21 mouse cellular contexts compared by ENCODE assay signal in genomic region chr6:121197807-121198365, GRCm38 (mm10). TPM values are rescaled to one million over a fixed set of nuclear protein-coding genes. Genes with fewer than 3 reads are reported as not detected.
A peak's percentile ranks its signal among the peaks of the same experiment; 100 is the strongest.
DNase-seq lines count a peak whose midpoint lies in the region; ATAC-seq lines count a peak whose summit lies in the region.
"Had no signal": no experiment of that assay in that cellular context is flagged by ENCODE, and none has a peak within 500 bp of the region (broad histone marks: within the 10 kb centered on the region; RNA-seq: fewer than 3 reads in every experiment).

No protein-coding gene starts in this region.

- no peak for ATAC-seq in kidney, embryonic 16.5 days (ENCODE audit: low FRiP score, low TSS enrichment)
- no peak for ATAC-seq in embryonic facial prominence, embryonic 11.5 days (replicated peaks; ENCODE audit: insufficient number of reproducible peaks, low FRiP score, low TSS enrichment, low read depth)
- ATAC-seq in intestine, embryonic 16.5 days = peak; percentile 49; the same call in 1 of the 2 replicates
- peak; percentile 64; the same call in 1 of the 2 replicates for ATAC-seq in liver, embryonic 15.5 days (ENCODE audit: insufficient read depth)
- ATAC-seq in CD4-positive, CD25-positive, alpha-beta regulatory T cell, adult 4 months = no peak
- ATAC-seq: midbrain, embryonic 13.5 days had no signal

- peaks cover 9% of the 10 kb centered on the region; the same call in 1 of the 2 replicates for H3K36me3 ChIP-seq in kidney, embryonic 16.5 days (ENCODE audit: insufficient read depth, low read length)
- H3K36me3 ChIP-seq in embryonic facial prominence, embryonic 11.5 days (replicated peaks; ENCODE audit: control insufficient read depth, insufficient read depth, low read depth, low read length) = no peaks in the 10 kb centered on the region
- no peaks in the 10 kb centered on the region for H3K36me3 ChIP-seq in intestine, embryonic 16.5 days (ENCODE audit: control insufficient read depth, insufficient read depth, low read length)
- peaks cover 15% of the 10 kb centered on the region; the same call in 1 of the 2 replicates for H3K36me3 ChIP-seq in liver, embryonic 15.5 days (replicated peaks)

- 36% methylated on average over 9 of the region's 9 CpGs for WGBS in kidney, embryonic 16.5 days
- WGBS in embryonic facial prominence, embryonic 11.5 days = 24% methylated on average over 9 of the region's 9 CpGs
- 34% methylated on average over 9 of the region's 9 CpGs for WGBS in intestine, embryonic 16.5 days
- 54% methylated on average over 9 of the region's 9 CpGs for WGBS in liver, embryonic 15.5 days (ENCODE audit: insufficient replicate concordance)

- peaks cover 6% of the 10 kb centered on the region; the same call in 1 of the 2 replicates for H3K4me1 ChIP-seq in kidney, embryonic 16.5 days (ENCODE audit: insufficient read depth, low read length)
- no peaks in the 10 kb centered on the region for H3K4me1 ChIP-seq in embryonic facial prominence, embryonic 11.5 days (ENCODE audit: control insufficient read depth, insufficient read depth, low read length)
- peaks cover 4% of the 10 kb centered on the region; the same call in 1 of the 2 replicates for H3K4me1 ChIP-seq in intestine, embryonic 16.5 days (ENCODE audit: control insufficient read depth, insufficient read depth, low read length)
- peaks cover 10% of the 10 kb centered on the region; the same call in 1 of the 2 replicates for H3K4me1 ChIP-seq in liver, embryonic 15.5 days (replicated peaks)
- H3K4me1 ChIP-seq: embryonic facial prominence, embryonic 15.5 days; lung, embryonic 15.5 days; midbrain, embryonic 13.5 days; neural tube, embryonic 15.5 days had no signal

- no peaks in the 10 kb centered on the region for H3K27me3 ChIP-seq in kidney, embryonic 16.5 days (ENCODE audit: insufficient read depth, low read length)
- H3K27me3 ChIP-seq in embryonic facial prominence, embryonic 11.5 days (ENCODE audit: control insufficient read depth, insufficient read depth, low read length) = no peaks in the 10 kb centered on the region
- no peaks in the 10 kb centered on the region for H3K27me3 ChIP-seq in intestine, embryonic 16.5 days (replicated peaks; ENCODE audit: control insufficient read depth, insufficient read depth, low read length)
- H3K27me3 ChIP-seq in liver, embryonic 15.5 days = no peaks in the 10 kb centered on the region
- H3K27me3 ChIP-seq: embryonic facial prominence, embryonic 15.5 days; lung, embryonic 15.5 days; midbrain, embryonic 13.5 days; neural tube, embryonic 15.5 days had no signal

- H3K9me3 ChIP-seq in kidney, embryonic 16.5 days (ENCODE audit: low read length) = no peaks in the 10 kb centered on the region
- no peaks in the 10 kb centered on the region for H3K9me3 ChIP-seq in embryonic facial prominence, embryonic 11.5 days (replicated peaks; ENCODE audit: control insufficient read depth, low read length)
- no peaks in the 10 kb centered on the region for H3K9me3 ChIP-seq in intestine, embryonic 16.5 days (ENCODE audit: control insufficient read depth, low read length)
- no peaks in the 10 kb centered on the region for H3K9me3 ChIP-seq in liver, embryonic 15.5 days (replicated peaks)
- H3K9me3 ChIP-seq: embryonic facial prominence, embryonic 15.5 days; forebrain, embryonic 10.5 days; G1E; lung, embryonic 15.5 days; midbrain, embryonic 13.5 days; neural tube, embryonic 15.5 days had no signal

- H3K4me2 ChIP-seq in kidney, embryonic 16.5 days (replicated peaks; ENCODE audit: low read depth, low read length) = no peak overlapping the region
- H3K4me2 ChIP-seq in embryonic facial prominence, embryonic 11.5 days (ENCODE audit: low read depth, low read length) = no peak overlapping the region
- no peak overlapping the region for H3K4me2 ChIP-seq in intestine, embryonic 16.5 days (ENCODE audit: low read depth, low read length)
- no peak overlapping the region for H3K4me2 ChIP-seq in liver, embryonic 15.5 days
- H3K4me2 ChIP-seq: embryonic facial prominence, embryonic 15.5 days; hindbrain, embryonic 14.5 days; lung, embryonic 15.5 days; midbrain, embryonic 13.5 days; neural tube, embryonic 15.5 days had no signal

- DNase-seq in kidney, postnatal 25 days = peak; percentile 45 to 59
- DNase-seq in embryonic facial prominence, embryonic 11.5 days (ENCODE audit: low spot score) = peak; percentile 70
- no peak for DNase-seq in frontal cortex, postnatal 36 days (ENCODE audit: low spot score in 2 of 2)
- no peak for DNase-seq in cerebellum, adult 11-12 months
- DNase-seq: cerebellum, postnatal 25 days; gastrocnemius, postnatal 14 days; thymus, postnatal 36 days had no signal

- no peak overlapping the region for H3K27ac ChIP-seq in kidney, embryonic 16.5 days (ENCODE audit: low read length)
- no peak overlapping the region for H3K27ac ChIP-seq in embryonic facial prominence, embryonic 11.5 days (replicated peaks; ENCODE audit: low read depth, low read length)
- H3K27ac ChIP-seq in intestine, embryonic 16.5 days (ENCODE audit: low read length) = no peak overlapping the region
- peak overlapping the region; percentile 66 for H3K27ac ChIP-seq in liver, embryonic 15.5 days (replicated peaks)
- H3K27ac ChIP-seq: embryonic facial prominence, embryonic 15.5 days; forebrain, embryonic 10.5 days; hindbrain, embryonic 14.5 days; lung, embryonic 15.5 days; macrophage; midbrain, embryonic 13.5 days; neural tube, embryonic 15.5 days; stomach, postnatal 0 days had no signal

- no peak overlapping the region for H3K9ac ChIP-seq in kidney, embryonic 16.5 days (replicated peaks; ENCODE audit: low read length)
- no peak overlapping the region for H3K9ac ChIP-seq in embryonic facial prominence, embryonic 11.5 days (replicated peaks; ENCODE audit: low read length)
- H3K9ac ChIP-seq in intestine, embryonic 16.5 days (ENCODE audit: low read depth, low read length) = no peak overlapping the region
- H3K9ac ChIP-seq in liver, embryonic 15.5 days = no peak overlapping the region
- H3K9ac ChIP-seq: embryonic facial prominence, embryonic 15.5 days; hindbrain, embryonic 14.5 days; lung, embryonic 15.5 days; midbrain, embryonic 13.5 days; neural tube, embryonic 15.5 days had no signal

- no peak overlapping the region for H3K4me3 ChIP-seq in kidney, embryonic 16.5 days (ENCODE audit: low read length)
- H3K4me3 ChIP-seq in embryonic facial prominence, embryonic 11.5 days (ENCODE audit: low read depth, low read length) = no peak overlapping the region
- no peak overlapping the region for H3K4me3 ChIP-seq in intestine, embryonic 16.5 days (ENCODE audit: low read length)
- H3K4me3 ChIP-seq in liver, embryonic 15.5 days (replicated peaks) = no peak overlapping the region
- H3K4me3 ChIP-seq: embryonic facial prominence, embryonic 15.5 days; forebrain, embryonic 10.5 days; lung, embryonic 15.5 days; midbrain, embryonic 13.5 days; myocyte; neural tube, embryonic 15.5 days had no signal

RNA-seq across cellular contexts. Expression of gene Tuba8, which starts 12.6 kb away (rescaled TPM):
- polyA plus RNA-seq in kidney, embryonic 16.5 days (2015; fragmentation: Nextera tagmentation; extraction: Ambion mirVana) = 0.27 and 0.75 TPM in 2 replicates
- polyA plus RNA-seq in embryonic facial prominence, embryonic 11.5 days (2014; fragmentation: Nextera tagmentation; extraction: Ambion mirVana) = 0.45 and 0.53 TPM in 2 replicates
- 0.44 and 0.68 TPM in 2 replicates for polyA plus RNA-seq in intestine, embryonic 16.5 days (2015; fragmentation: Nextera tagmentation; extraction: Ambion mirVana)
- polyA plus RNA-seq in liver, embryonic 15.5 days (2015; fragmentation: Nextera tagmentation; extraction: Ambion mirVana) = 5.4 and 6.1 TPM in 2 replicates
- polyA plus RNA-seq in CD4-positive, CD25-positive, alpha-beta regulatory T cell, adult 4 months (2017; shearing (Covaris generic)) = 1 to 10 TPM in 1 of 2 experiments, under 1 TPM in 1; 0.34 to 1.2 TPM
- polyA plus RNA-seq: myocyte had no signal

RNA-seq across cellular contexts. Expression of gene Pex26, which starts 14.4 kb away (rescaled TPM):
- polyA plus RNA-seq in kidney, embryonic 16.5 days (2015; fragmentation: Nextera tagmentation; extraction: Ambion mirVana) = 12.8 and 13.6 TPM in 2 replicates
- 7.1 and 7.7 TPM in 2 replicates for polyA plus RNA-seq in embryonic facial prominence, embryonic 11.5 days (2014; fragmentation: Nextera tagmentation; extraction: Ambion mirVana)
- 13.4 and 14.8 TPM in 2 replicates for polyA plus RNA-seq in intestine, embryonic 16.5 days (2015; fragmentation: Nextera tagmentation; extraction: Ambion mirVana)
- 4.4 and 5.6 TPM in 2 replicates for polyA plus RNA-seq in liver, embryonic 15.5 days (2015; fragmentation: Nextera tagmentation; extraction: Ambion mirVana)
- 1 to 10 TPM; 2.3 to 4.3 TPM for polyA plus RNA-seq in CD4-positive, CD25-positive, alpha-beta regulatory T cell, adult 4 months (2017; shearing (Covaris generic))

RNA-seq across cellular contexts. Expression of gene Usp18, which starts 47.8 kb away (rescaled TPM):
- polyA plus RNA-seq in kidney, embryonic 16.5 days (2015; fragmentation: Nextera tagmentation; extraction: Ambion mirVana) = 2.8 and 3.0 TPM in 2 replicates
- 0.66 and 1.0 TPM in 2 replicates for polyA plus RNA-seq in embryonic facial prominence, embryonic 11.5 days (2014; fragmentation: Nextera tagmentation; extraction: Ambion mirVana)
- 2.6 and 2.8 TPM in 2 replicates for polyA plus RNA-seq in intestine, embryonic 16.5 days (2015; fragmentation: Nextera tagmentation; extraction: Ambion mirVana)
- 9.5 and 10.9 TPM in 2 replicates for polyA plus RNA-seq in liver, embryonic 15.5 days (2015; fragmentation: Nextera tagmentation; extraction: Ambion mirVana)
- polyA plus RNA-seq in CD4-positive, CD25-positive, alpha-beta regulatory T cell, adult 4 months (2017; shearing (Covaris generic)) = 100 to 1,000 TPM; 123 to 154 TPM

Comparison
In these comparisons a context has a peak if more than half of its experiments do, and no peak if none do; other contexts are left out.
1. DNase-seq: peak in kidney, postnatal 25 days (2 of 2) and embryonic facial prominence, embryonic 11.5 days (single experiment); none in frontal cortex, postnatal 36 days (0 of 2) and cerebellum, adult 11-12 months (single experiment).
2. ATAC-seq: peak in intestine, embryonic 16.5 days (single experiment) and liver, embryonic 15.5 days (single experiment); none in kidney, embryonic 16.5 days (single experiment), embryonic facial prominence, embryonic 11.5 days (single experiment) and CD4-positive, CD25-positive, alpha-beta regulatory T cell, adult 4 months (single experiment).
3. RNA of gene Usp18, which starts 47.8 kb away (polyA plus RNA-seq): 123 to 154 TPM in CD4-positive, CD25-positive, alpha-beta regulatory T cell, adult 4 months; 9.5 to 10.9 TPM in liver, embryonic 15.5 days, 2.8 to 3.0 TPM in kidney, embryonic 16.5 days, 2.6 to 2.8 TPM in intestine, embryonic 16.5 days and 0.66 to 1.0 TPM in embryonic facial prominence, embryonic 11.5 days; every median in the first group is over 10 times any median in the second.